Mouse (Mus musculus): ENCODE results near the gene Zfp786. TPM values are rescaled to one million over a fixed set of nuclear protein-coding genes. Genes with fewer than 3 reads are reported as not detected.
"Not testable (repeated sequence)": the region's sequence is repeated elsewhere in the genome, so short reads cannot be mapped to it uniquely, and the experiment has no call there.

Zfp786 gene
- polyA plus RNA-seq, 1 experiment from 2014 or later: 4.1 TPM

- ATAC-seq (ENCODE audit: insufficient number of reproducible peaks, low FRiP score, low TSS enrichment, low read depth): 0 out of 2 replicates have a peak, but pooled peaks have one; percentile 27
- Histone ChIP-seq H3K9me3 (replicated peaks) (no peaks in the 10 kb centered on the region), H3K27me3 (no peaks in the 10 kb centered on the region), H3K4me3 (replicated peaks) (peak overlapping the region; percentile 57), H3K9ac (no peak overlapping the region), H3K4me2 (replicated peaks) (peak overlapping the region; percentile 39), H3K27ac (replicated peaks) (no peak overlapping the region), H3K4me1 (peaks cover 4% of the 10 kb centered on the region; the same call in 1 of the 2 replicates), H3K36me3 (no peaks in the 10 kb centered on the region)
- whole genome bisulfite sequencing: 13% methylated on average over 2 of the region's 2 CpGs
Measured at GRCm38 (mm10) chr6:47780576-47781013, 50.1 kb downstream of the Zfp786 start.

GRCm38 (mm10) chr6:47771760-47772159, 58.9 kb downstream of the Zfp786 start:
- Histone ChIP-seq H3K4me2 (replicated peaks) (peak overlapping the region; percentile 39), H3K4me3 (replicated peaks) (peak overlapping the region; percentile 29)
- not testable (repeated sequence) for H3K27ac ChIP-seq (replicated peaks); ATAC-seq (ENCODE audit: insufficient number of reproducible peaks, low FRiP score, low TSS enrichment, low read depth); H3K4me1 ChIP-seq; H3K9me3 ChIP-seq (replicated peaks); H3K27me3 ChIP-seq; H3K36me3 ChIP-seq; H3K9ac ChIP-seq
- 49% methylated on average over 9 of the region's 19 CpGs for WGBS

- not testable (repeated sequence) for H3K9me3 ChIP-seq (replicated peaks); ATAC-seq (ENCODE audit: insufficient number of reproducible peaks, low FRiP score, low TSS enrichment, low read depth); H3K27me3 ChIP-seq; H3K4me2 ChIP-seq (replicated peaks); H3K4me1 ChIP-seq; H3K9ac ChIP-seq; H3K36me3 ChIP-seq; H3K27ac ChIP-seq (replicated peaks); H3K4me3 ChIP-seq (replicated peaks)
- WGBS: 78% methylated on average over 12 of the region's 12 CpGs
Measured at GRCm38 (mm10) chr6:47771113-47771512, 59.6 kb downstream of the Zfp786 start.

- not testable (repeated sequence) for H3K4me3 ChIP-seq (replicated peaks); H3K4me2 ChIP-seq (replicated peaks); H3K36me3 ChIP-seq; H3K9ac ChIP-seq; H3K27me3 ChIP-seq; H3K4me1 ChIP-seq; ATAC-seq (ENCODE audit: insufficient number of reproducible peaks, low FRiP score, low TSS enrichment, low read depth); H3K9me3 ChIP-seq (replicated peaks); H3K27ac ChIP-seq (replicated peaks)
- WGBS: 69% methylated on average over 4 of the region's 4 CpGs
Measured at GRCm38 (mm10) chr6:47769861-47770260, 60.8 kb downstream of the Zfp786 start.

MicroRNAs within 50 kb of the gene (microRNA counts, 519-probe panel; counts per million panel counts)
- not detected for microRNA mmu-miR-704

Small RNA genes lying within 50 kb of the gene (microRNA-seq; reads per million reads assigned to microRNA genes)
- not detected for gene Mir704 (ENCODE audit: borderline number of aligned reads)

Other genes with a start within 250 kb of the Zfp786 start
- 79.1 and 85.4 TPM in 2 replicates for gene Ezh2, start 235.5 kb downstream of the Zfp786 start, polyA plus RNA-seq (2015; fragmentation: Nextera tagmentation; extraction: Ambion mirVana)
- 257 and 265 TPM in 2 replicates for gene Pdia4, start 17.4 kb downstream of the Zfp786 start, polyA plus RNA-seq (2015; fragmentation: Nextera tagmentation; extraction: Ambion mirVana)
- 11.5 and 11.9 TPM in 2 replicates for gene Zfp398, start 4.8 kb upstream of the Zfp786 start, polyA plus RNA-seq (2015; fragmentation: Nextera tagmentation; extraction: Ambion mirVana)
- gene Zfp282, start 46.3 kb upstream of the Zfp786 start, polyA plus RNA-seq (2015; fragmentation: Nextera tagmentation; extraction: Ambion mirVana): 24.8 and 25.0 TPM in 2 replicates
- 18.4 and 18.7 TPM in 2 replicates for gene Zfp212, start 89.6 kb upstream of the Zfp786 start, polyA plus RNA-seq (2015; fragmentation: Nextera tagmentation; extraction: Ambion mirVana)
- gene Zfp956, start 122.5 kb upstream of the Zfp786 start, polyA plus RNA-seq (2015; fragmentation: Nextera tagmentation; extraction: Ambion mirVana): 11.6 and 13.2 TPM in 2 replicates
- 7.3 and 8.3 TPM in 2 replicates for gene Zfp777, start 218.0 kb upstream of the Zfp786 start, polyA plus RNA-seq (2015; fragmentation: Nextera tagmentation; extraction: Ambion mirVana)